Mouse (Mus musculus): ENCODE measurements at regions not wholly inside any gene's neighbourhood (a gene's known extent, or its start where the extent isn't known, plus 50 kb on each side); places are given as distances from the start of the nearest gene placed in this dataset.

DNA sequence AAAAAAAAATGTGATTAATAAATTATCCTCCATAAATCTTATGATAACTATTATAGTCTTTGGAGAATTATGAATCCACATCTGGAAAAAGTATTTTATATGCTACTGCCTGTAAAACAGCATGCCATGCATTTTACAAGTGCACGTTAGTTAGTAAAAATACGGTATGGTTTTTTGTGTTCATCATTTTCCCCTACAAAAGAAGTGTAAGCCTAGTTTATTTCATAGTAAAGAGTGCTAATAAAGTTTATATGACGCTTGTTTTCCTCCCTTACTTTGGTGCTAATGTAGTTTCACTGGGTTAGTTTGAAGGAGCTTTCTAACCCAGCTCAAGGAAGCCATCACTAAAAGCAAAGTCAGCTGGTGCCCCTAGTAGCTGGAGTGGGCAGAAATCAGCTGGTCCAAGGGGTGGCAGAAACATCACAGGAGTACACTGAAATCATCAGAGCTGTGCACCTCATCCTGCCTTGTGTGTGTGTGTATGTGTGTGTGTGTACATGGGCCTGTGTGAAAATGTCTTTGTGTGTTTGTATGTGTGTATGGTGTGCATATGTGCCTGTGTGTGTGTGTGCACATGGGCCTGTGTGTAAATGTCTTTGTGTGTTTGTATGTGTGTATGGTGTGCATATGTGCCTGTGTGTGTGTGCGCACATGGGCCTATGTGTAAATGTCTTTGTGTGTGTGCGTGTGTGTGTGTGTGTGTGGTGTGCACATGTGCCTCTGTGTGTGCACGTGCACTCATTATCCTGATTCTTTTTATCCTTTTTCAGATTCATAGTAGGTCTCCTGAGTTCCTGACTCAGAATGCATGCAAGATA is 181.6 kb downstream of the Osr1 start:
- TF ChIP-seq CTCF (conservative IDR thresholded peaks at IDR 0.05; ENCODE audit: insufficient read depth, insufficient read length, low read depth, low read length) (no peak), POLR2A (IDR thresholded peaks at IDR 0.05; ENCODE audit: low read depth, low read length) (no peak)
